Mouse (Mus musculus) kidney, adult 10 weeks (tissue): ENCODE results near the gene Fgfbp3. TPM values are rescaled to one million over a fixed set of nuclear protein-coding genes. Genes with fewer than 3 reads are reported as not detected.

Source experiments
- polyA plus RNA-seq: library from polyadenylated mRNA; stranded (reverse); fragments of 350-450 nt; fragmentation: Illumina TruSeq; extraction: RNeasy Lipid Tissue Mini Kit (QIAGEN cat#74804); gene quantifications from one replicate; pipeline ENCODE4 v1.2.3, GENCODE M21; 2014; ENCODE audit warnings: low read depth, low replicate concordance

Fgfbp3 gene
- polyA plus RNA-seq: 7.2 TPM

GRCm38 (mm10) chr19:36919466-36919865 is at the start of gene Fgfbp3:
Gene Fgfbp3 (minus strand): TSS chr19:36919615.

GRCm38 (mm10) chr19:36925671-36926552 is 6.5 kb upstream of the Fgfbp3 start, which contains the start of gene Btaf1:
Gene Btaf1 (plus strand): TSS chr19:36926079.

Other genes with a start within 250 kb of the Fgfbp3 start
- gene Ppp1r3c, start 183.0 kb downstream of the Fgfbp3 start, polyA plus RNA-seq: 3.6 TPM
- gene Tnks2, start 85.4 kb downstream of the Fgfbp3 start, polyA plus RNA-seq: 121 TPM
- 38.6 TPM for gene Btaf1, start 6.5 kb upstream of the Fgfbp3 start, polyA plus RNA-seq